Mouse (Mus musculus): ENCODE measurements at regions not wholly inside any gene's neighbourhood (a gene's known extent, or its start where the extent isn't known, plus 50 kb on each side); places are given as distances from the start of the nearest gene placed in this dataset.

GRCm38 (mm10) chr10:120726369-120726768 lies 172.5 kb downstream of the Msrb3 start:
- no peak for DNase-seq (ENCODE audit: low read depth, low spot score)
- Histone ChIP-seq H3K27me3 (ENCODE audit: control insufficient read depth, insufficient read depth, low read length, poor library complexity, severe bottlenecking) (no peaks in the 10 kb centered on the region), H3K36me3 (ENCODE audit: control insufficient read depth, insufficient read depth, low read length, poor library complexity, severe bottlenecking) (no peaks in the 10 kb centered on the region)

DNA sequence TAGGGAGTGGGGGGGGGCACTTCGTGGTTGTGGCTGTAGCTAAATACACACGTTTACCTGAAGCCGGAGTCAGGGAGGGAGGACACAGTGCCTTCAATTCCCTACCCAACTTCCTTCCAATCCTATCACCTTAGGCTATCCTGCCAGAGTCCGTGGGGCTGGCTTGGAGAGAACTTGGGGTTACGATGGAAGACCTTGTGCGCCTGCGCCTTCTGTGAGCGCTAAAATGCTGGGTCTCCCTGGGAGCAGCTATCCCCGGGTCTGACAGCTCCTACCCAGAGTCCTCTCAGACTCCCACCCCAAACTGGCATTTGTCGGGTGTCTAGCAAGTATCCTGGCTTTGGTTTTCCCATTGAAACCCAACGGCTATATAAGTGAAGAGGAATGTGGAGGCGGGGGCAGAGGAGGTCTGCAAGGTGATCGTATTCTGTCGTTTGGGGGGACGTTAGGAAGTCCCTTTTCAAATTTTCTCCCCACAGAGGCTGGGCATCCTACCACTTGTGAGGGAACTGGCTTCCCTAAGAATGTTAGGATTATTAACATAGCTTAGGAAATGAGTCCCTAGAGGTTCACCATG lies 176.9 kb downstream of the Msrb3 start:
- Histone ChIP-seq H3K36me3 (ENCODE audit: control insufficient read depth, insufficient read depth, low read length, poor library complexity, severe bottlenecking) (no peaks in the 10 kb centered on the region), H3K27me3 (ENCODE audit: control insufficient read depth, insufficient read depth, low read length, poor library complexity, severe bottlenecking) (no peaks in the 10 kb centered on the region)
- DNase-seq (ENCODE audit: low read depth, low spot score): no peak

DNA sequence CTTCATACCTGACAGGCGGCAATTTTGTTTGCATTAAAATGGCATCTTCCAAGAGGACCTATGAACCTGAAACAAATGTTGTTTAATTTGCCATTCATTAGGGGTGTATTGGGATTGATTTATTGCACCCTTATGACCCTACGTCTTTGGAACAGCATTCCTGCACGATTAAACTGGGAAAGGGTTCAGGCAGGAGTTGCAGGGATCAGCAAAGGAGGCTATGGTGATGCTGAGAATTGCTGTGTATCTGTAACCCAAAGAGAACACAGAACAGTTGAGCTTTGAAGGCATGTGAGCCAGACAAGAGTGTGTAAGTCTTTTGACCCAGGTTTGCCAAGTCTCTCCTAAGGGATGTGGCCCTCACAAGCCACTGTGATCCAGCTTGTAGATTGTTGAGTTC lies 177.9 kb downstream of the Msrb3 start:
- Histone ChIP-seq H3K27me3 (ENCODE audit: control insufficient read depth, insufficient read depth, low read length, poor library complexity, severe bottlenecking) (no peaks in the 10 kb centered on the region), H3K36me3 (ENCODE audit: control insufficient read depth, insufficient read depth, low read length, poor library complexity, severe bottlenecking) (no peaks in the 10 kb centered on the region)
- no peak for DNase-seq (ENCODE audit: low read depth, low spot score)

DNA sequence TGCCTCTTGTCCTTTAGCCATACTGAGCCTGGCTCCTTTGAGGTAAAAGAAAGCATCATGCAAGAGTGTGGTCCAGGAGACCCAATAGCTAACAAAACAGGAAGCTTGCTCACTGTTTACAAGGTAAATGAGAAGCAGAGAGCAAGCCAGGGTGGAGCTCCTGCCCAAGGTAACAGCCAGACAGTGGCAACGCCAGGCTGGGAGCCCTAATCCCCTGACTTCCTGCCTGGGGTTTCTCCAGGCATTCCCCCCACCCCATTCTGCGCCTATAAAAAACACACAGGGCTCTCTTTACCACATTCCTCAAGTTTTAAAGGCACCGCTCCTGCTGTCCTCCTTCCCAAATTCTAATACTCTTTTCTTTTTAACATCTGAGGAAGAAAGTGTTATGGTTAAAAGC lies 178.8 kb downstream of the Msrb3 start:
- H3K36me3 ChIP-seq (ENCODE audit: control insufficient read depth, insufficient read depth, low read length, poor library complexity, severe bottlenecking): no peaks in the 10 kb centered on the region
- H3K27me3 ChIP-seq (ENCODE audit: control insufficient read depth, insufficient read depth, low read length, poor library complexity, severe bottlenecking): no peaks in the 10 kb centered on the region
- DNase-seq (ENCODE audit: low read depth, low spot score): no peak

DNA sequence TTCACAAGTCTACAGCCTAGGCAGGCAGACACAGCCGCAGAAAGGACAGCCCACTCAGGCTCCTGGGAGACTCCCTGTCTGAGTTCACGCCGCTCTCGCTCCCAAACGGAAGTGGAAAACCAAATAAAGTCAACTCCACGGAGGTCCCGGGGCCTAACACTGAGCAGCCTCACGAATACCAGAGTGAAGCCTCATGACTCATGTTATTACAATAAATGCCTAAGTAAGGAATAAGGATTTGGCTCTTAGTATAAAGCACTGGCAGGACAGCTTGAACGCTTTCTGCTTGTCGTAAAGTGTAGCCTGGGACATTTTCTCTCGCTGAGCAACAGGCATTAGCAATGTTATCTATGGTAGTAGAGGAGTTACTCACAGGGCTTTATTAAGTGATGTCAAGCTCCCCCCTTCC lies 181.7 kb downstream of the Msrb3 start:
- H3K36me3 ChIP-seq (ENCODE audit: control insufficient read depth, insufficient read depth, low read length, poor library complexity, severe bottlenecking): no peaks in the 10 kb centered on the region
- no peaks in the 10 kb centered on the region for H3K27me3 ChIP-seq (ENCODE audit: control insufficient read depth, insufficient read depth, low read length, poor library complexity, severe bottlenecking)
- DNase-seq (ENCODE audit: low read depth, low spot score): no peak

- H3K36me3 ChIP-seq (ENCODE audit: control insufficient read depth, insufficient read depth, low read length, poor library complexity, severe bottlenecking): no peaks in the 10 kb centered on the region
- no peak for DNase-seq (ENCODE audit: low read depth, low spot score)
- no peaks in the 10 kb centered on the region for H3K27me3 ChIP-seq (ENCODE audit: control insufficient read depth, insufficient read depth, low read length, poor library complexity, severe bottlenecking)
Measured at GRCm38 (mm10) chr10:120716391-120716790, 182.5 kb downstream of the Msrb3 start.

- DNase-seq (ENCODE audit: low read depth, low spot score): peak; percentile 7
- H3K27me3 ChIP-seq (ENCODE audit: control insufficient read depth, insufficient read depth, low read length, poor library complexity, severe bottlenecking): no peaks in the 10 kb centered on the region
- no peaks in the 10 kb centered on the region for H3K36me3 ChIP-seq (ENCODE audit: control insufficient read depth, insufficient read depth, low read length, poor library complexity, severe bottlenecking)
Measured at GRCm38 (mm10) chr10:120707771-120708750, 190.8 kb downstream of the Msrb3 start.

GRCm38 (mm10) chr10:120706684-120707290 lies 192.1 kb downstream of the Msrb3 start:
- no peak for DNase-seq (ENCODE audit: low read depth, low spot score)
- no peaks in the 10 kb centered on the region for H3K27me3 ChIP-seq (ENCODE audit: control insufficient read depth, insufficient read depth, low read length, poor library complexity, severe bottlenecking)
- no peaks in the 10 kb centered on the region for H3K36me3 ChIP-seq (ENCODE audit: control insufficient read depth, insufficient read depth, low read length, poor library complexity, severe bottlenecking)

- peak; percentile 61 for DNase-seq (ENCODE audit: low read depth, low spot score)
- Histone ChIP-seq H3K36me3 (ENCODE audit: control insufficient read depth, insufficient read depth, low read length, poor library complexity, severe bottlenecking) (no peaks in the 10 kb centered on the region), H3K27me3 (ENCODE audit: control insufficient read depth, insufficient read depth, low read length, poor library complexity, severe bottlenecking) (no peaks in the 10 kb centered on the region)
Measured at GRCm38 (mm10) chr10:120701833-120702232, 197.1 kb downstream of the Msrb3 start.

DNA sequence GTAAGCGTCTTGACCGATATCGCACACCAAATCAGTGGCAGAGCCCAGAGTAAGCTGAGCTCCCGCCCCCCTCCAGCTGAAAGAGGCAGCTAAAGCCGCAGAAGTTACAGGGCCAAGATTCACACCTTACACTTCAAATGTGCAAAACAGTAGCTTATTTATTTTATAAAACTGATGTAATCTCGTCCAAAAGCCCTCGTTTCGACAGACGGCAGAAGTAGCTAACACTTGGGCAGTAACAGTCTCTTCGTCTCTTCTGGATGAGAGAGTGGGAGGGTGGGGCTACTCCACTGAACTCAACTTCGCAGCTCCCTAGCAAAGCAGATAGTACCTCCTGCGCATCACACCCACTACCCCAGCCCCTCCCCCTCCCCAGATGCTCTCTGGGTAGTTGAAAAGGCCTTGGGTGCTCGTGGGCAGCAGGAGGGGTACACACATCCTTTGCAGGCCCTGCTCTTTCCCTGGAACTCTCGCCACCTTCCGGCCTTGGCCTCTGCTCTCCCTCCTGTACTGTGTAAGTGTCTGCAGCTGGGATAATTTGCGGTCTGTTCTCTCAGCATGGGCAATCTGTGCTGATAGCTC lies 201.5 kb downstream of the Msrb3 start:
- Histone ChIP-seq H3K27me3 (ENCODE audit: control insufficient read depth, insufficient read depth, low read length, poor library complexity, severe bottlenecking) (no peaks in the 10 kb centered on the region), H3K36me3 (ENCODE audit: control insufficient read depth, insufficient read depth, low read length, poor library complexity, severe bottlenecking) (no peaks in the 10 kb centered on the region)
- DNase-seq (ENCODE audit: low read depth, low spot score): no peak

DNA sequence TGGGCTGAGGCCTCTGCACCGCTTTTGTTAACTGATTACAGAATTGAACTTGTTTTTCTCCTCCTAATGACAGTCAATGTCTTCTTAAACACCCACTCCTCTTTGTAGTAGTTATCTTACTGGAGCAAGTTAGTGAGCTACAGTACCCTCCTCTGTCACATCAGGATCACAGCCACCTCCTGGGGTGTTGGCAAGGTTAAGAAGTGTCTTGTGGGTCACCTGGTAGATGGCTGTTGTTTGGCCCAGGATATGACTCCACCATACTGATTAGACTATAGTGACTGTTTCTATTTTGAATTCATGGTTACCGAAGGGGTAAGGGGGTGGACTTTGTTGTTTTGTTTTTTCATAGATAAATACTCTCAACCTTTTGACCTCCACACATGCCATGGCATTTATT lies 202.4 kb downstream of the Msrb3 start:
- Histone ChIP-seq H3K36me3 (ENCODE audit: control insufficient read depth, insufficient read depth, low read length, poor library complexity, severe bottlenecking) (no peaks in the 10 kb centered on the region), H3K27me3 (ENCODE audit: control insufficient read depth, insufficient read depth, low read length, poor library complexity, severe bottlenecking) (no peaks in the 10 kb centered on the region)
- DNase-seq (ENCODE audit: low read depth, low spot score): no peak

DNA sequence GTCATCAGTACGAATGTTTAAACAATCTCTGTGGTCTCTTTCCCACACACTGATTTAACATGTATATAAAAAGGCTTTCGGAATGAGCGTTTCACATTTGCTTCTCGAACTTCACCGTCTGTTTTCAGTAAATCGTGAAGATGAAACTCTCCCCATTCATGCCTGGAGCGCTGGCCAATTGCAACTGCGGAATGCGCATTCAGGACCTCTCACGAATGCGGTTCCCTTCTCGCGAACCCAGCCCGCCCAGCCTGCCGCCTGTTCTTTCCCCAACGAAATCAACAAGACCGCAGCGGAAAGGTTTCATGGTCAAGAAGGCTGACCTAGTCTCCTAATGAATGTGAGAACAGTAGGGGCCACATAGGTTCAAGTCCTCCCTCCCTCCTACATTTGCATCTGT lies 204.4 kb downstream of the Msrb3 start:
- no peak for DNase-seq (ENCODE audit: low read depth, low spot score)
- no peaks in the 10 kb centered on the region for H3K27me3 ChIP-seq (ENCODE audit: control insufficient read depth, insufficient read depth, low read length, poor library complexity, severe bottlenecking)
- no peaks in the 10 kb centered on the region for H3K36me3 ChIP-seq (ENCODE audit: control insufficient read depth, insufficient read depth, low read length, poor library complexity, severe bottlenecking)

- Histone ChIP-seq H3K36me3 (ENCODE audit: control insufficient read depth, insufficient read depth, low read length, poor library complexity, severe bottlenecking) (no peaks in the 10 kb centered on the region), H3K27me3 (ENCODE audit: control insufficient read depth, insufficient read depth, low read length, poor library complexity, severe bottlenecking) (no peaks in the 10 kb centered on the region)
- no peak for DNase-seq (ENCODE audit: low read depth, low spot score)
Measured at GRCm38 (mm10) chr10:120691451-120691850, 207.4 kb downstream of the Msrb3 start.

DNA sequence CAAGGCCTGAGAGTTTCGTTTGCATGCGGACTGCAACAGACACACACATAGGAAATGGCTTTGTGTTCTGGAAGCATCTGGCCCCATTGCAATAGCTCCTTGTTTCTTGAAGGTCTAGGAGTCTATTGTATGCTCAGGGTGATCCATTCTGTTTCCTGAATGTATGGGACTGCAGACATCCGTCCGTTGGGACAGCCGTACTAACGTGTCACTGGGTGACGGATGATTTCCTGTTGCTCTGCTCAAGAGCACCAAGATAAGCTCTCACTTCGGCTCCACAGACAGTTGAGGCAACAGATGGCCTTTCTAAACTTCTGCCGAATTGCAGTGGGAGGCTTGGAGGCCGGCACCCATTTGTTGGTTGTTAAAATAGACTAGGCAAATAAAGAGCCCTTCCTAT lies 209.9 kb upstream of the Hmga2 start:
- Histone ChIP-seq H3K27me3 (ENCODE audit: control insufficient read depth, insufficient read depth, low read length, poor library complexity, severe bottlenecking) (no peaks in the 10 kb centered on the region), H3K36me3 (ENCODE audit: control insufficient read depth, insufficient read depth, low read length, poor library complexity, severe bottlenecking) (no peaks in the 10 kb centered on the region)
- no peak for DNase-seq (ENCODE audit: low read depth, low spot score)

DNA sequence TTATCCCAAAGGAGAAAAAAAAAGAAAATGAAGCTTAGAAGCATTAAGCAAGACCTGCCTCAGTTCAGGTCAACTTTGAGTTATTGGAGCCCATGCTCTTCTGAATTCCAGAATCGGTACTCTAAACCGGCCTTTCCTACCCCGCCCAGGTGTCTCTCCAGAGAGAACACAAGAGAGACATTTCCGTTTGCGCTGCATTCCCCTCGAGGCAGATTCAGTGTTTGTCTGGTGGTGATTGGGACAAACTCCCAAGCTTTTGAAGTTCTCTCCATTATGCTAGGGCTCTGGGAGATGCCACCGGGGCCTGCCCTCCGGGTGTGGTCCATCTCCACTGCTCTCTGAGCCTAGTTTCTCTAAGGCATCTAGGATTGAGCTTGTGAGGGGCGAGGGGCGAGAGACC lies 205.8 kb upstream of the Hmga2 start:
- H3K36me3 ChIP-seq (ENCODE audit: control insufficient read depth, insufficient read depth, low read length, poor library complexity, severe bottlenecking): no peaks in the 10 kb centered on the region
- no peak for DNase-seq (ENCODE audit: low read depth, low spot score)
- H3K27me3 ChIP-seq (ENCODE audit: control insufficient read depth, insufficient read depth, low read length, poor library complexity, severe bottlenecking): no peaks in the 10 kb centered on the region
